Mouse (Mus musculus) stomach, embryonic 14.5 days (tissue): Measurements from ENCODE around the gene Saxo2. TPM values are rescaled to one million over a fixed set of nuclear protein-coding genes. Genes with fewer than 3 reads are reported as not detected.

ENCODE experiments used
- ATAC-seq: fragments of 200-750 bp; cut with Nextera tagmentation; 2 replicates; pipeline ENCODE4 v1.8.0; 2017; ENCODE audit warnings: low read depth, moderate TSS enrichment; ENCODE audit not compliant: insufficient number of reproducible peaks, insufficient read depth, low FRiP score
- H3K27ac ChIP-seq: fragments of 300-500 bp; sonication (generic); 2 replicates; pipeline ENCODE4 v1.5.1; 2014; ENCODE audit warnings: mild to moderate bottlenecking, low read length, moderate library complexity, mixed read lengths
- H3K27me3 ChIP-seq: fragments of 300-500 bp; sonication (generic); 2 replicates; pipeline ENCODE4 v1.6.1; 2014; ENCODE audit warnings: low read length, control low read depth, mixed read lengths; ENCODE audit not compliant: control insufficient read depth, insufficient read depth
- H3K36me3 ChIP-seq: fragments of 300-500 bp; sonication (generic); 2 replicates; pipeline ENCODE4 v1.6.1; 2014; ENCODE audit warnings: mild to moderate bottlenecking, control low read depth, low read length, moderate library complexity, mixed read lengths; ENCODE audit not compliant: control insufficient read depth, insufficient read depth
- H3K4me1 ChIP-seq: fragments of 300-500 bp; sonication (generic); 2 replicates; pipeline ENCODE4 v1.6.1; 2014; ENCODE audit warnings: low read length, control low read depth, mixed read lengths; ENCODE audit not compliant: control insufficient read depth, insufficient read depth
- H3K4me2 ChIP-seq: fragments of 300-500 bp; sonication (generic); replicated peaks from 2 replicates; pipeline ENCODE4 v1.6.1; 2014; ENCODE audit warnings: low read depth, low read length, control low read depth
- H3K4me3 ChIP-seq: fragments of 300-500 bp; sonication (generic); 2 replicates; pipeline ENCODE4 v1.5.1; 2014; ENCODE audit warnings: low read depth, low read length, control low read depth
- H3K9ac ChIP-seq: fragments of 300-500 bp; sonication (generic); replicated peaks from 2 replicates; pipeline ENCODE4 v1.6.1; 2014; ENCODE audit warnings: low read depth, mild to moderate bottlenecking, control low read depth, low read length, moderate library complexity, mixed read lengths
- H3K9me3 ChIP-seq: fragments of 300-500 bp; sonication (generic); 2 replicates; pipeline ENCODE4 v1.6.1; 2016; ENCODE audit warnings: low read depth, low read length, control low read depth; ENCODE audit not compliant: control insufficient read depth
- WGBS: fragments of 180-500 bp; shearing (Covaris S2); extraction: QIAGEN DNeasy Blood & Tissue Kit; methylation state at CpG from one replicate; pipeline ENCODE4 v1.1.7; 2014; 5-methylcytosine and 5-hydroxymethylcytosine counted together
- polyA plus RNA-seq: library from polyadenylated mRNA; unstranded; fragments of >200 nt; fragmentation: Nextera tagmentation; extraction: Ambion mirVana; gene quantifications from 2 replicates; pipeline ENCODE4 v1.2.1, GENCODE M21; 2014

Gene Saxo2
- polyA plus RNA-seq = 4.6 and 5.9 TPM in 2 replicates

GRCm38 (mm10) chr7:82648353-82649080 is at the start of gene Saxo2, which contains the start of gene Efl1:
Saxo2 (minus strand) TSS chr7:82648528.
Efl1 (plus strand) TSS chr7:82648614.
- H3K36me3 ChIP-seq = no peaks in the 10 kb centered on the region; the same call in 1 of the 2 replicates
- H3K27ac ChIP-seq = no peak within 1 kb of the TSS
- H3K4me3 ChIP-seq = peak within 1 kb of the TSS; percentile 72
- no peaks in the 10 kb centered on the region for H3K9me3 ChIP-seq
- WGBS = under 1% methylated on average over 46 of the region's 46 CpGs
- peak within 1 kb of the TSS; percentile 54 for H3K4me2 ChIP-seq
- H3K4me1 ChIP-seq = peaks cover 5% of the 10 kb centered on the region; the same call in 1 of the 2 replicates
- peak within 1 kb of the TSS; percentile 37; the same call in 1 of the 2 replicates for H3K9ac ChIP-seq
- ATAC-seq = peak; percentile 95
- no peaks in the 10 kb centered on the region for H3K27me3 ChIP-seq

GRCm38 (mm10) chr7:82697668-82698067 is 49.3 kb upstream of the Saxo2 start:
- H3K27me3 ChIP-seq = no peaks in the 10 kb centered on the region
- H3K36me3 ChIP-seq = peaks cover 24% of the 10 kb centered on the region; the same call in 1 of the 2 replicates
- H3K9ac ChIP-seq = no peak overlapping the region
- H3K4me3 ChIP-seq = no peak overlapping the region
- no peaks in the 10 kb centered on the region for H3K9me3 ChIP-seq
- no peaks in the 10 kb centered on the region for H3K4me1 ChIP-seq
- H3K27ac ChIP-seq = no peak overlapping the region
- no peak for ATAC-seq
- 76% methylated on average over 8 of the region's 8 CpGs for WGBS
- no peak overlapping the region for H3K4me2 ChIP-seq

- no peaks in the 10 kb centered on the region for H3K9me3 ChIP-seq
- H3K4me3 ChIP-seq = no peak overlapping the region
- no peak overlapping the region for H3K27ac ChIP-seq
- no peak for ATAC-seq
- WGBS = 79% methylated on average over 6 of the region's 6 CpGs
- H3K36me3 ChIP-seq = peaks cover 26% of the 10 kb centered on the region; the same call in 1 of the 2 replicates
- no peaks in the 10 kb centered on the region for H3K4me1 ChIP-seq
- H3K4me2 ChIP-seq = no peak overlapping the region
- no peaks in the 10 kb centered on the region for H3K27me3 ChIP-seq
- no peak overlapping the region for H3K9ac ChIP-seq
These were observed 42.9 kb upstream of the Saxo2 start for GRCm38 (mm10) chr7:82691021-82691738.

GRCm38 (mm10) chr7:82688736-82689135 is 40.4 kb upstream of the Saxo2 start:
- WGBS = 40% methylated on average over 3 of the region's 3 CpGs

GRCm38 (mm10) chr7:82679901-82680300 is 31.6 kb upstream of the Saxo2 start:
- Histone ChIP-seq H3K4me2 (no peak overlapping the region), H3K27ac (no peak overlapping the region), H3K4me3 (no peak overlapping the region), H3K36me3 (peaks cover 13% of the 10 kb centered on the region), H3K9me3 (no peaks in the 10 kb centered on the region), H3K4me1 (no peaks in the 10 kb centered on the region), H3K27me3 (no peaks in the 10 kb centered on the region), H3K9ac (no peak overlapping the region)
- 93% methylated on average over 5 of the region's 5 CpGs for WGBS
- ATAC-seq = no peak

More at GRCm38 (mm10) chr7:82688736-82689135, 40.4 kb upstream of the Saxo2 start:
- Histone ChIP-seq H3K4me3 (no peak overlapping the region), H3K27ac (no peak overlapping the region), H3K9me3 (no peaks in the 10 kb centered on the region), H3K36me3 (peaks cover 25% of the 10 kb centered on the region; the same call in 1 of the 2 replicates), H3K9ac (no peak overlapping the region), H3K27me3 (no peaks in the 10 kb centered on the region), H3K4me2 (no peak overlapping the region), H3K4me1 (no peaks in the 10 kb centered on the region)
- peak; percentile 75; the same call in 1 of the 2 replicates for ATAC-seq

GRCm38 (mm10) chr7:82676834-82677233 is 28.5 kb upstream of the Saxo2 start:
- Histone ChIP-seq H3K9me3 (no peaks in the 10 kb centered on the region), H3K4me1 (no peaks in the 10 kb centered on the region), H3K36me3 (peaks cover 15% of the 10 kb centered on the region), H3K27ac (no peak overlapping the region), H3K4me2 (no peak overlapping the region), H3K4me3 (no peak overlapping the region), H3K9ac (no peak overlapping the region), H3K27me3 (no peaks in the 10 kb centered on the region)
- WGBS = 79% methylated on average over 6 of the region's 6 CpGs
- no peak for ATAC-seq

GRCm38 (mm10) chr7:82676001-82676400 is 27.7 kb upstream of the Saxo2 start:
- no peak overlapping the region for H3K27ac ChIP-seq
- H3K9me3 ChIP-seq = no peaks in the 10 kb centered on the region
- no peaks in the 10 kb centered on the region for H3K4me1 ChIP-seq
- ATAC-seq = no peak
- no peak overlapping the region for H3K4me2 ChIP-seq
- no peaks in the 10 kb centered on the region for H3K27me3 ChIP-seq
- no peak overlapping the region for H3K4me3 ChIP-seq
- peaks cover 20% of the 10 kb centered on the region for H3K36me3 ChIP-seq
- WGBS = 82% methylated on average over 5 of the region's 5 CpGs
- no peak overlapping the region for H3K9ac ChIP-seq

- no peak overlapping the region for H3K27ac ChIP-seq
- H3K36me3 ChIP-seq = peaks cover 20% of the 10 kb centered on the region; the same call in 1 of the 2 replicates
- H3K4me2 ChIP-seq = no peak overlapping the region
- no peak overlapping the region for H3K9ac ChIP-seq
- H3K9me3 ChIP-seq = no peaks in the 10 kb centered on the region
- H3K27me3 ChIP-seq = no peaks in the 10 kb centered on the region
- WGBS = 85% methylated on average over 3 of the region's 3 CpGs
- ATAC-seq = no peak
- no peak overlapping the region for H3K4me3 ChIP-seq
- no peaks in the 10 kb centered on the region for H3K4me1 ChIP-seq
These were observed 16.3 kb upstream of the Saxo2 start for GRCm38 (mm10) chr7:82664604-82665003.
